ENCODE assay signal across 8 mouse cellular contexts in genomic region chr12:100897736-100898650, GRCm38 (mm10). TPM values are rescaled to one million over a fixed set of nuclear protein-coding genes. Genes with fewer than 3 reads are reported as not detected.
A peak's percentile ranks its signal among the peaks of the same experiment; 100 is the strongest.
DNase-seq lines count a peak whose midpoint lies in the region; ATAC-seq and TF ChIP-seq lines count a peak whose summit lies in the region.

No protein-coding gene starts in this region.

- ATAC-seq in intestine, embryonic 15.5 days: no peak
- ATAC-seq in intestine, embryonic 16.5 days: no peak
- no peak for ATAC-seq in forebrain, embryonic 16.5 days
- 0 out of 2 replicates have a peak, but pooled peaks have one; percentile 33 for ATAC-seq in neural tube, embryonic 12.5 days (ENCODE audit: low FRiP score, low read depth)

- 30% methylated on average over 12 of the region's 12 CpGs for WGBS in intestine, embryonic 15.5 days
- 35% methylated on average over 12 of the region's 12 CpGs for WGBS in intestine, embryonic 16.5 days
- 10% methylated on average over 12 of the region's 12 CpGs for WGBS in cerebellum, adult 2 months
- 14% methylated on average over 12 of the region's 12 CpGs for WGBS in forebrain, embryonic 16.5 days
- WGBS in neural tube, embryonic 12.5 days: 14% methylated on average over 12 of the region's 12 CpGs

- H3K9me3 ChIP-seq in intestine, embryonic 15.5 days: no peaks in the 10 kb centered on the region
- H3K9me3 ChIP-seq in intestine, embryonic 16.5 days (ENCODE audit: control insufficient read depth, low read length): no peaks in the 10 kb centered on the region
- H3K9me3 ChIP-seq in forebrain, embryonic 16.5 days (ENCODE audit: control insufficient read depth, low read length): no peaks in the 10 kb centered on the region
- H3K9me3 ChIP-seq in neural tube, embryonic 12.5 days: no peaks in the 10 kb centered on the region

- TF ChIP-seq POLR2A in cerebellum, adult 2 months (IDR thresholded peaks at IDR 0.05; ENCODE audit: borderline replicate concordance, insufficient read depth, low read length): peak; percentile 42; the same call in 1 of the 2 replicates

- H3K4me3 ChIP-seq in intestine, embryonic 15.5 days (replicated peaks): no peak overlapping the region
- no peak overlapping the region; the same call in 1 of the 2 replicates for H3K4me3 ChIP-seq in intestine, embryonic 16.5 days (ENCODE audit: low read length)
- H3K4me3 ChIP-seq in cerebellum, adult 2 months (replicated peaks; ENCODE audit: insufficient read depth, low read depth, low read length): peak overlapping the region; percentile 72
- H3K4me3 ChIP-seq in forebrain, embryonic 16.5 days (replicated peaks; ENCODE audit: low read length): no peak overlapping the region
- 0 out of 2 replicates have a peak overlapping the region, but pooled peaks have one; percentile 35 for H3K4me3 ChIP-seq in neural tube, embryonic 12.5 days

- H3K27me3 ChIP-seq in intestine, embryonic 15.5 days (replicated peaks): peaks cover 36% of the 10 kb centered on the region
- H3K27me3 ChIP-seq in intestine, embryonic 16.5 days (replicated peaks; ENCODE audit: control insufficient read depth, insufficient read depth, low read length): peaks cover 32% of the 10 kb centered on the region
- H3K27me3 ChIP-seq in cerebellum, adult 2 months (ENCODE audit: control insufficient read depth, insufficient read depth, low read length): no peaks in the 10 kb centered on the region
- peaks cover 20% of the 10 kb centered on the region; the same call in 1 of the 2 replicates for H3K27me3 ChIP-seq in forebrain, embryonic 16.5 days (replicated peaks; ENCODE audit: control insufficient read depth, insufficient read depth, low read length)
- H3K27me3 ChIP-seq in neural tube, embryonic 12.5 days (replicated peaks): peaks cover 31% of the 10 kb centered on the region

- H3K4me1 ChIP-seq in intestine, embryonic 15.5 days (replicated peaks): peaks cover 12% of the 10 kb centered on the region
- H3K4me1 ChIP-seq in intestine, embryonic 16.5 days (ENCODE audit: control insufficient read depth, insufficient read depth, low read length): peaks cover 11% of the 10 kb centered on the region
- H3K4me1 ChIP-seq in cerebellum, adult 2 months (ENCODE audit: control insufficient read depth, insufficient read depth, low read length): peaks cover 7% of the 10 kb centered on the region; the same call in 1 of the 2 replicates
- peaks cover 15% of the 10 kb centered on the region for H3K4me1 ChIP-seq in forebrain, embryonic 16.5 days (replicated peaks; ENCODE audit: control insufficient read depth, insufficient read depth, low read length)
- peaks cover 26% of the 10 kb centered on the region for H3K4me1 ChIP-seq in neural tube, embryonic 12.5 days

- H3K9ac ChIP-seq in intestine, embryonic 15.5 days: no peak overlapping the region
- H3K9ac ChIP-seq in intestine, embryonic 16.5 days (ENCODE audit: low read depth, low read length): no peak overlapping the region
- H3K9ac ChIP-seq in forebrain, embryonic 16.5 days (replicated peaks; ENCODE audit: low read depth, low read length): no peak overlapping the region
- no peak overlapping the region for H3K9ac ChIP-seq in neural tube, embryonic 12.5 days

- no peaks in the 10 kb centered on the region for H3K36me3 ChIP-seq in intestine, embryonic 15.5 days
- no peaks in the 10 kb centered on the region for H3K36me3 ChIP-seq in intestine, embryonic 16.5 days (ENCODE audit: control insufficient read depth, insufficient read depth, low read length)
- no peaks in the 10 kb centered on the region for H3K36me3 ChIP-seq in forebrain, embryonic 16.5 days (ENCODE audit: control insufficient read depth, insufficient read depth)
- no peaks in the 10 kb centered on the region for H3K36me3 ChIP-seq in neural tube, embryonic 12.5 days

- no peak for TF ChIP-seq CTCF in cerebellum, adult 2 months (IDR thresholded peaks at IDR 0.05; ENCODE audit: borderline replicate concordance, insufficient read depth, low read depth, low read length)

- DNase-seq in cerebellum, adult 2 months: peak; percentile 85 to 92
- no peak for DNase-seq in thymus, postnatal 36 days
- DNase-seq in spleen, postnatal 10 days (ENCODE audit: low spot score in 2 of 2): no peak
- DNase-seq in embryo, embryonic 9.5 days (ENCODE audit: extremely low spot score): no peak

- no peak overlapping the region for H3K27ac ChIP-seq in intestine, embryonic 15.5 days
- H3K27ac ChIP-seq in intestine, embryonic 16.5 days (ENCODE audit: low read length): no peak overlapping the region
- H3K27ac ChIP-seq in cerebellum, adult 2 months (ENCODE audit: insufficient read depth, low read length): peak overlapping the region; percentile 9
- no peak overlapping the region for H3K27ac ChIP-seq in forebrain, embryonic 16.5 days (ENCODE audit: low read length)
- H3K27ac ChIP-seq in neural tube, embryonic 12.5 days: no peak overlapping the region

- peak overlapping the region; percentile 69; the same call in 1 of the 2 replicates for H3K4me2 ChIP-seq in intestine, embryonic 15.5 days (replicated peaks)
- no peak overlapping the region for H3K4me2 ChIP-seq in intestine, embryonic 16.5 days (ENCODE audit: low read depth, low read length)
- peak overlapping the region; percentile 78 for H3K4me2 ChIP-seq in forebrain, embryonic 16.5 days (ENCODE audit: low read length)
- peak overlapping the region; percentile 72 for H3K4me2 ChIP-seq in neural tube, embryonic 12.5 days (replicated peaks)

RNA-seq across cellular contexts. Expression of gene Gpr68, which starts 10.0 kb away (rescaled TPM):
- polyA plus RNA-seq in intestine, embryonic 15.5 days (2015; fragmentation: Nextera tagmentation; extraction: Ambion mirVana): 0.61 and 0.62 TPM in 2 replicates
- 0.48 and 0.56 TPM in 2 replicates for polyA plus RNA-seq in intestine, embryonic 16.5 days (2015; fragmentation: Nextera tagmentation; extraction: Ambion mirVana)
- 24.2 and 24.7 TPM in 2 replicates for polyA plus RNA-seq in cerebellum, adult 2 months (2012; rRNA removed)
- polyA plus RNA-seq in forebrain, embryonic 16.5 days (2015; fragmentation: Nextera tagmentation; extraction: Ambion mirVana): 0.87 and 1.7 TPM in 2 replicates
- polyA plus RNA-seq in neural tube, embryonic 12.5 days (2016; fragmentation: Nextera tagmentation; extraction: Ambion mirVana): 0.69 and 0.79 TPM in 2 replicates

Comparison
In these comparisons a context has a peak if more than half of its experiments do, and no peak if none do; other contexts are left out.
1. H3K4me3 ChIP-seq: peak in cerebellum, adult 2 months (single experiment) and neural tube, embryonic 12.5 days (single experiment); none in intestine, embryonic 15.5 days (single experiment), intestine, embryonic 16.5 days (single experiment) and forebrain, embryonic 16.5 days (single experiment).
2. DNase-seq: peak in cerebellum, adult 2 months (2 of 2); none in thymus, postnatal 36 days (0 of 2), spleen, postnatal 10 days (0 of 2) and embryo, embryonic 9.5 days (single experiment).